Mouse (Mus musculus) liver, embryonic 13.5 days (tissue): ENCODE data around the gene Gm5662. TPM values are rescaled to one million over a fixed set of nuclear protein-coding genes. Genes with fewer than 3 reads are reported as not detected.
"Not testable (repeated sequence)": the region's sequence is repeated elsewhere in the genome, so short reads cannot be mapped to it uniquely, and the experiment has no call there.

ENCODE experiments used
- ATAC-seq: fragments of 200-750 bp; cut with Nextera tagmentation; 2 replicates; pipeline ENCODE4 v1.8.0; 2017; ENCODE audit warnings: low read depth, mild to moderate bottlenecking, moderate number of reproducible peaks, moderate library complexity
- DNase-seq: peaks from one replicate; pipeline ENCODE4 v3.0.0; 2022
- H3K27ac ChIP-seq: fragments of 300-500 bp; sonication (generic); 2 replicates; pipeline ENCODE4 v1.5.1; 2015; ENCODE audit warnings: moderate library complexity, mild to moderate bottlenecking, inconsistent platforms
- H3K27me3 ChIP-seq: fragments of 300-500 bp; sonication (generic); 2 replicates; pipeline ENCODE4 v1.6.1; 2015; ENCODE audit warnings: mild to moderate bottlenecking, inconsistent platforms
- H3K36me3 ChIP-seq: fragments of 300-500 bp; sonication (generic); 2 replicates; pipeline ENCODE4 v1.6.1; 2015; ENCODE audit warnings: mild to moderate bottlenecking, inconsistent platforms
- H3K4me1 ChIP-seq: fragments of 300-500 bp; sonication (generic); replicated peaks from 2 replicates; pipeline ENCODE4 v1.6.1; 2015; ENCODE audit warnings: inconsistent platforms
- H3K4me2 ChIP-seq: fragments of 300-500 bp; sonication (generic); 2 replicates; pipeline ENCODE4 v1.6.1; 2015; ENCODE audit warnings: inconsistent platforms, mild to moderate bottlenecking, moderate library complexity
- H3K4me3 ChIP-seq: fragments of 300-500 bp; sonication (generic); replicated peaks from 2 replicates; pipeline ENCODE4 v1.5.1; 2015; ENCODE audit warnings: mild to moderate bottlenecking, inconsistent platforms
- H3K9ac ChIP-seq: fragments of 300-500 bp; sonication (generic); 2 replicates; pipeline ENCODE4 v1.6.1; 2015; ENCODE audit warnings: mild to moderate bottlenecking, inconsistent platforms
- H3K9me3 ChIP-seq: fragments of 300-500 bp; sonication (generic); replicated peaks from 2 replicates; pipeline ENCODE4 v1.6.1; 2016; ENCODE audit warnings: inconsistent platforms
- WGBS: fragments of 180-500 bp; shearing (Covaris S2); methylation state at CpG from one replicate; pipeline ENCODE4 v1.1.7; 2015; ENCODE audit not compliant: insufficient replicate concordance; 5-methylcytosine and 5-hydroxymethylcytosine counted together
- polyA plus RNA-seq: library from polyadenylated mRNA; unstranded; fragments of >200 nt; fragmentation: Nextera tagmentation; extraction: Ambion mirVana; gene quantifications from 2 replicates; pipeline ENCODE4 v1.2.1, GENCODE M21; 2015

Gm5662 gene
- polyA plus RNA-seq = not detected in 2 replicates

- not testable (repeated sequence) for H3K27me3 ChIP-seq, ATAC-seq, H3K27ac ChIP-seq, H3K4me3 ChIP-seq, H3K4me2 ChIP-seq, DNase-seq, H3K4me1 ChIP-seq, H3K36me3 ChIP-seq, H3K9me3 ChIP-seq, H3K9ac ChIP-seq
- 62% methylated on average over 5 of the region's 5 CpGs for WGBS
Observed at GRCm38 (mm10) chr12:88274400-88274799, at the start of gene Gm5662. Gm5662 (minus strand) TSS chr12:88274500.

DNA sequence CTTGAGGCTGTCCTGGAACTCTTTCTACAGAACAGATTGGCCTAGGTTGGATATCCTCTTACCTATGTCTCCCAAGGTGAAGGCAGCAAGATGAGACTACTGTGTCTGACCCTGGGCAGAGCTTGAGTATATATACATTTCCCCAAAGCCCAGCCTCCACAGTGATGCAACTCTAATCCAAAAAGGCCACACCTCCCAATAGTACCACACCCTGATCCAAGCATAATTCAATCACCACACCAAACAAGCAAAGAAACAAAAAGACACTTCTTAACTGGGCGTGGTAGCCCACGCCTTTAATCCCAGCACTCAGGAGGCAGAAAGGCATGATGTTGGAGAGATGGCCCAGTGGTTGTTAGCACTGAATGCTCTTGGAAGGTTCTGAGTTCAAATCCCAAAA lies 49.6 kb upstream of the Gm5662 start, which contains the start of gene Gm5039:
Gene Gm5039 (minus strand): TSS at position 101 of the 400 bp plus-strand sequence.
- 80% methylated on average over 2 of the region's 2 CpGs for WGBS
- not testable (repeated sequence) for H3K27ac ChIP-seq, ATAC-seq, DNase-seq, H3K4me1 ChIP-seq, H3K27me3 ChIP-seq, H3K4me3 ChIP-seq, H3K36me3 ChIP-seq, H3K9me3 ChIP-seq, H3K4me2 ChIP-seq, H3K9ac ChIP-seq

DNA sequence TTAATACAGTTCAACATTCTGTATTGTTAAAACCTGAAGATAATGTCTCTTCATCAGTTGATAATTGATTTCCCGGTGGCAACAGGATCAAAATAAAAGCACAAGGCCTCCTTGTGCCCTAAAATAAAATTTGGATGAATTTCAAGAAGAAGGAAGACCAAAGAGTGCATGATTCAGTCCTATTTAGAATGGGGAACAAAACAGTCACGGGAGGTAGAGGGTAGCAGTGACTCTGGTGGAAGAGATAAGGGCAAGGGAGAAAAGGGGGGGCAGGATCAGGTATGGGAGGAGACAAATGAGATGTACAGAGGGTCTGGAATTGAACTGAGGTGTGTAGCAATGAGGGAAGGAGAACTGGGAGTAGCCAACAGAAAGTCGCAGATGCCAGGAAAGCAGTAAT lies 40.3 kb upstream of the Gm5662 start:
- Histone ChIP-seq H3K4me3 (no peak overlapping the region), H3K27ac (no peak overlapping the region), H3K4me1 (no peaks in the 10 kb centered on the region), H3K27me3 (no peaks in the 10 kb centered on the region), H3K36me3 (no peaks in the 10 kb centered on the region), H3K9me3 (no peaks in the 10 kb centered on the region), H3K4me2 (no peak overlapping the region), H3K9ac (no peak overlapping the region)
- ATAC-seq (no peak), DNase-seq (no peak)
- WGBS = 46% methylated on average over 3 of the region's 3 CpGs

DNA sequence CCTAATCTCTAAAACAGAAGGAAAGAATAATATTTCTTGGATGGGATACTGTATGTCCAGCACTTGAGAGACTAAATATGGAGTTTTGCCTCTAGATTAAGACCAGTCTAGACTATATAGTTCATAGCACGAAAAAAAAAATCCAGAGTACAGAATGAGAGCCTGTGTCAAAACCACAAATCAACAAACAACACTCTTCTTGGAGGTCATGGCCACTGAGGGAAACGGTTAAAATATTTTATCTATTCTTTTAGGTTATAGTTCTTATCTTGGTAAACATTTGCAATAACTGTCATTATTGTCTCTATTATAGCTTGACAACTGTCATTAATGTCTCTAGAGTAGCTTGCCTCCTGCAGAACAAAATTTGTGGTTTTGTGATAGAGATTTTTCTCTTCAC lies 22.9 kb upstream of the Gm5662 start:
- not testable (repeated sequence) for H3K27me3 ChIP-seq, H3K9ac ChIP-seq, H3K4me1 ChIP-seq, H3K4me3 ChIP-seq, H3K36me3 ChIP-seq, H3K9me3 ChIP-seq, DNase-seq, ATAC-seq, H3K4me2 ChIP-seq, H3K27ac ChIP-seq
- WGBS = 37% methylated on average over 2 of the region's 2 CpGs

DNA sequence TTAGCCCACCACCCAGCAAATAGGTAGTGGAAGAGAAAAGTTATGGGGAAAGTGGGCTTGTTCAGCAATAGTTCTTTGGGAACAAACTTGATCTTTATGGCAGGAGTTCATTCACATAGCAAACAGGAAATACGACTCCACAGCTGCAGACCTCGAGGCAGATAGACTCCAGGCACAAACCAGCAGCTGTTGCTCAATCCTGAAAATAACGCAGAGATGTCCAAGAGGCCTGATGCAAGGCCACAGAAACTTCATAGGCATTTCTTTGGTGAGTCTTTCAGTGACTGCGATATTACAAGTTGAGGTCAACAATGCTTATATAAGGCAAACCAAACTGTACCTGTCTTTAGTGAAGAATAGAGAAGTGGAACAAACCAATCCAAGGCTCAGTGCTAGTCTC lies 18.8 kb upstream of the Gm5662 start:
- whole genome bisulfite sequencing = 39% methylated on average over 4 of the region's 4 CpGs
- H3K4me1 ChIP-seq, DNase-seq, H3K9me3 ChIP-seq, H3K4me2 ChIP-seq, ATAC-seq, H3K27ac ChIP-seq, H3K9ac ChIP-seq, H3K36me3 ChIP-seq, H3K27me3 ChIP-seq, H3K4me3 ChIP-seq: not testable (repeated sequence)

DNA sequence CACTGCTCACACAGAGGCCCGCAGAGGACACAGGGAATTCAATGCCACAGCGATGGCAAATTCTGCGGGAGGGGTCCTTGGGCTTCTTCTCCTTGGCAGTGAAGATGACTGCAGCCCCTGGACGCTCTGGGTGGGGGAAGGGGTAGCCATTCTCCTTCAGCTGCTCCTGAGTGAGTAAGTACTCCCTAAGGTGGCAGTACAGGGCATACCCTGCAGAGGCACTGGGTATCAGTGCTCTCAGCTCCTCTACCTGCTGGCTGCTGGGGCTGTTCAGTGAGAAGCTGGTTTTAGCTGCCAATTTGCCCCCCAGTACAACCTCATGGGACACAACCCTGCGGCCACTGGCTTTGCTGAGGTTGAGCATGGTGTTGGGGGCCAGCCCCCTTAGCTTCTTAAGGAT lies 10.9 kb upstream of the Gm5662 start:
- H3K4me1 ChIP-seq, H3K9me3 ChIP-seq, H3K27me3 ChIP-seq, H3K4me3 ChIP-seq, ATAC-seq, H3K4me2 ChIP-seq, H3K27ac ChIP-seq, H3K9ac ChIP-seq, H3K36me3 ChIP-seq, DNase-seq: not testable (repeated sequence)
- WGBS = 64% methylated on average over 4 of the region's 5 CpGs

DNA sequence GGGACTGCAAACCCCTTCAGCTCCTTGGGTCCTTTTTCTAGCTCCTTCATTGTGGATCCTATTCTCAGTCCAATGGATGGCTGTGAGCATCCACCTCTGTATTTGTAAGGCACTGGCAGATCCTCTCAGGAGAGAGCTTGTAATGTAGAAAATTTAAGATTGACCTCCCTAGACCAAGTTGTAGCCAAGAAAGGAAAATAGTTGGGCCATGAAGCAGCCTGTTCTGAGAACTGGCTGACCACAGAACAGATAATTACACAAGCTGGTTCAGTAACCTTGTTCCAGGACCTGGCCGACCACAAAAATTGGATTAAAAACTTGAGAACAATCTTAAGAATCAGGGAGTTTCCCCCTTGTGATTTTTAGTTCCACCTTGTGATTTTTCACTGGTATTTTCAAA lies 17.1 kb downstream of the Gm5662 start:
- ATAC-seq (no peak), DNase-seq (no peak)
- H3K27me3 ChIP-seq = no peaks in the 10 kb centered on the region
- H3K4me1 ChIP-seq = no peaks in the 10 kb centered on the region
- no peaks in the 10 kb centered on the region for H3K36me3 ChIP-seq
- H3K9me3 ChIP-seq = 0 out of 2 replicates have a peak, but pooled peaks cover 3% of the 10 kb centered on the region
- no peak overlapping the region for H3K4me2 ChIP-seq
- no peak overlapping the region for H3K9ac ChIP-seq
- WGBS = 26% methylated on average over 1 of the region's 1 CpGs
- H3K27ac ChIP-seq = no peak overlapping the region
- H3K4me3 ChIP-seq = no peak overlapping the region

- H3K27ac ChIP-seq, ATAC-seq, H3K9ac ChIP-seq, H3K4me2 ChIP-seq, H3K27me3 ChIP-seq, H3K4me1 ChIP-seq, H3K36me3 ChIP-seq, DNase-seq, H3K9me3 ChIP-seq, H3K4me3 ChIP-seq: not testable (repeated sequence)
- 34% methylated on average over 2 of the region's 2 CpGs for WGBS
Observed at GRCm38 (mm10) chr12:88255917-88256316, 18.4 kb downstream of the Gm5662 start.

GRCm38 (mm10) chr12:88250000-88250399 lies 24.3 kb downstream of the Gm5662 start, which contains the start of gene Gm8332:
Gm8332 (minus strand) TSS chr12:88250100.
- not testable (repeated sequence) for H3K4me3 ChIP-seq, ATAC-seq, DNase-seq, H3K4me1 ChIP-seq, H3K4me2 ChIP-seq, H3K36me3 ChIP-seq, H3K27ac ChIP-seq, H3K9me3 ChIP-seq, H3K9ac ChIP-seq, H3K27me3 ChIP-seq
- WGBS = 39% methylated on average over 2 of the region's 2 CpGs

DNA sequence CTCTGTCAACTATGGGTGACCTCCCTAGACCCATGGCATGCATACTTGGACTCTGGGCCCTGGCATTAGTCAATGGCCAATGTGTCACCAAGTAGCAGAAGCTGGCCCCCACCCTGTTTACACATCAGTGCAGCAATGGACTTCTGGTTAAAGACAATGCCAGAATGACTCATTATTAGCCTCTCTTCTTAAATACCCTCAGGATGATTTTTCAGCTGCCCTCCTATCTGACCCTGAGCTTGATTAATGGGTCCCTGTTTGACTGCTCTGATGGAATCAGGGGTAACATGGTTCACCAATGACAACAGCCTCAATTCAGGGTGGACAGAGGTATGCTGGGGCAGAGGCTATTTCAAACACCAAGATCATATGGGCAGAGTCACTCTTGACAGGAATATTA lies 28.5 kb downstream of the Gm5662 start:
- not testable (repeated sequence) for ATAC-seq, H3K4me1 ChIP-seq, H3K9ac ChIP-seq, H3K4me2 ChIP-seq, H3K4me3 ChIP-seq, DNase-seq, H3K9me3 ChIP-seq, H3K36me3 ChIP-seq, H3K27me3 ChIP-seq, H3K27ac ChIP-seq

DNA sequence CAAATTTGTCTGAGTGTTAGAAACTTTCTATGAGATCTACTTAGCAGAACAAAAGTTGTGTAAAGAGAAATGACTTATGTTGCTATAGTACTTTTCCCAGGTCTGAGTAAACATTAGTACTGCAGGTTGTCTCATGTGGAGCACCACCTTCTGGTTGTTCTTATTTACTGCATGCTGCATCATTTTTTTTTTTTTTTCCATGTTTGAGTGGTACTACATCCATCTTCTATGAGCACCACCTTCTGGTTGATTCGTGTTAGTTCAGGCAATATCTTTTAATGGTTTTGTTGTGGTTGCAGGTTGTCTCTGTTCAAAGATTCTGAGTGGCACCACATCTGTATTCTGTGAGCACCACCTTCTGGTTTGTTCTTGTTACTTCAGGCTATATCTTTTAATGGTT lies 31.4 kb downstream of the Gm5662 start:
- not testable (repeated sequence) for H3K27me3 ChIP-seq, H3K4me1 ChIP-seq, H3K36me3 ChIP-seq, H3K27ac ChIP-seq, H3K9me3 ChIP-seq, H3K4me3 ChIP-seq, DNase-seq, ATAC-seq, H3K9ac ChIP-seq, H3K4me2 ChIP-seq
- WGBS = 29% methylated on average over 1 of the region's 1 CpGs
